Mouse (Mus musculus): ENCODE results near the gene Tssc4. TPM values are rescaled to one million over a fixed set of nuclear protein-coding genes. Genes with fewer than 3 reads are reported as not detected.

Gene Tssc4
- polyA plus RNA-seq, 1 experiment from 2014 or later = 82.4 TPM

DNA sequence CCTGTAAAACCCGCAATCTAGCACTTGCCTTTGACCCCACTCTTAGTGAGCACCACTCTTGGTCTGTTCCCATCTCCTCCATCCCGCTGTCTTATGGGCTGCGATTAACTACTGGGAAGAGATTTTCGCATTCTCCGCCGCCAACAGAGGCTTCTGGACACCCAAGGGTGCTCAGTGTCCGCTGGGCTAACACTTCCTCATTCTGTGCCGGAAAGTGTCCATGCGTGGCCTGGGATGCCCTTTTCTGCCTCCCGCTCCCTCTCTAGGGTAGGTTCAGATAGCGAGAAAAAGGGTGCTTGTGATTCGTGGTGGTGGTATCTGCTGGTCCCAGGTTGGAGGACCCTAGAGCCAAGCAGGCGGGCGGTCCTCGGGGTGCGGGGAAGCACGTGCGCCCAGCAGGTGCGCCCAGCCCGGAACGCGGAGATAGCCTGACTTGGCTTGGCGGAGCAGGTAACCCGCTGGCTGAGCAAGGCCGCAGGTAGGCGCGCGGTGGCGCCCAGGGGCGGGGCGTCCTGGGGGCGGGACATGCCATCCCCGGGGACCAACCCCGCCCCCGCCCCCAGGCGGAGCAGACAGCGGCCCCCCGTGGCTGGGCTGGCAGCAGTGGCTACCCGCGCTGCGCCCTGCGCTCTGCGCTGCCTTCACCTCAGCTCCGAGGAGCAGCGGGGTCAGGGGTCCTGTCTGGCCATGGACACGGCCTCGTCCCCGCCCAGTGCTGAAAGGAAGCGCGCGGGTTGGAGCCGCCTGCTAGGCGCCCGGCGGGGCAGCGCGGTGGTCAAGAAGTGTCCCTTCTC is 37.8 kb downstream of the Tssc4 start:
- no peak overlapping the region for H3K27ac ChIP-seq (replicated peaks)
- 8% methylated on average over 53 of the region's 57 CpGs for WGBS
- H3K4me2 ChIP-seq = peak overlapping the region; percentile 50
- H3K36me3 ChIP-seq = no peaks in the 10 kb centered on the region
- H3K9me3 ChIP-seq = no peaks in the 10 kb centered on the region
- peak overlapping the region; percentile 26 for H3K4me3 ChIP-seq
- no peak for ATAC-seq (ENCODE audit: low read depth)
- no peak overlapping the region for H3K9ac ChIP-seq
- peaks cover 10% of the 10 kb centered on the region for H3K4me1 ChIP-seq (replicated peaks)
- peaks cover 57% of the 10 kb centered on the region for H3K27me3 ChIP-seq

DNA sequence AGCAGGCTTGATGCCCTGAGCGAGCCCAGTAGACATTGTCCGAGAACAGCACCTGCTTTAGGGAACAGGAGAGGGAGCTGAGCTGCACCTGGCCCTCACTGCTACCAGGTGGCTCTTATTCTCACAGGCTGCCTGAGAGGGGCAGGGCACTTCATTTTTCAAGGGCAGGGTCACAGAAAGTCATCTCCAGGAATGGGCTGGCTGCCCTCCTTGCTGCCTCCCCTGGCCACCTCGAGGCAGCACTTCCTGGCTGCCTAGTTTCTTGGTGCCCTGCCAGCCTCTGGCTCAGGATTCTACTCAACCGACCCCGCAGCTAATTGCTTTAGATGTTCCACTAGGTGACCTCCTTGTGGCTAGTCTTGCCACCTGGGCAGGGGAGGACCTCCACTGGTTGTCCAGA is 39.2 kb downstream of the Tssc4 start:
- Histone ChIP-seq H3K36me3 (no peaks in the 10 kb centered on the region), H3K4me3 (no peak overlapping the region), H3K9ac (no peak overlapping the region), H3K4me2 (no peak overlapping the region), H3K9me3 (no peaks in the 10 kb centered on the region), H3K27ac (replicated peaks) (no peak overlapping the region), H3K27me3 (peaks cover 57% of the 10 kb centered on the region), H3K4me1 (replicated peaks) (peaks cover 10% of the 10 kb centered on the region)
- WGBS = 43% methylated on average over 5 of the region's 5 CpGs
- ATAC-seq (ENCODE audit: low read depth) = no peak

DNA sequence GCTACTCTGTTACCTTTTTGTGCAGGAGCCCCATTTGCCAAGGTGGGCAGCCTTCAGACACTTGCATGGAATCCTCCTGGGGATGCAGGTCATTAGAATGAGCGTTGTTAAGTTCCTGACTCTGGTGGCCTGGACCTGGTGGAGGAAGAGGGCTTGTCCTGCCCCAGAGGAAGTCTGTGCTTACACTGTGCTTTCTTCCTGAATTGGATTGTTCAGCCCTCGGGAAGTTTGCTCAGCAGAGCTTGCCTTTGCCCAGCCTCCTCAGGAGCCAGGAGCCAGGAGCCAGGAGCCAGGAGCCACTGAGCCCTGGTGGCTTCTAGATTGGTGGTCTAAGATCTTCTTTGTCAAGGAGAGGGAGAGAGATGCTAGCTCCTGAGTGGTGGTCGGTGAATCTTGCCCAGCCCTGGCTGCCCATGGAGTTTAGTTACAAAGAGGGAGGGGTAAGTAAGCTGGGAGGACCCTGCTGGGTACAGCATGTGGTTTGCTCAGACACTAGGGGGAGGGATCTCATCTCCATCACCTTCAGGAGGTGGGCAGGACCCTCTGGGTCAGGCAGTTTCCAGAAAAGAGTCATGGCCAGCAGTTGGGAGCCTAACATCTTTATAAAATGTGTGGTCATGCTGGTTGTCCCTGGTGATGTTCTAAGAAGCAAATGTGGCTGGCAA is 40.1 kb downstream of the Tssc4 start:
- WGBS = 31% methylated on average over 3 of the region's 3 CpGs
- ATAC-seq (ENCODE audit: low read depth) = no peak
- Histone ChIP-seq H3K9ac (no peak overlapping the region), H3K4me2 (0 out of 2 replicates have a peak overlapping the region, but pooled peaks have one; percentile 1), H3K4me3 (no peak overlapping the region), H3K36me3 (no peaks in the 10 kb centered on the region), H3K4me1 (replicated peaks) (peaks cover 10% of the 10 kb centered on the region), H3K27ac (replicated peaks) (no peak overlapping the region), H3K27me3 (peaks cover 57% of the 10 kb centered on the region), H3K9me3 (no peaks in the 10 kb centered on the region)

DNA sequence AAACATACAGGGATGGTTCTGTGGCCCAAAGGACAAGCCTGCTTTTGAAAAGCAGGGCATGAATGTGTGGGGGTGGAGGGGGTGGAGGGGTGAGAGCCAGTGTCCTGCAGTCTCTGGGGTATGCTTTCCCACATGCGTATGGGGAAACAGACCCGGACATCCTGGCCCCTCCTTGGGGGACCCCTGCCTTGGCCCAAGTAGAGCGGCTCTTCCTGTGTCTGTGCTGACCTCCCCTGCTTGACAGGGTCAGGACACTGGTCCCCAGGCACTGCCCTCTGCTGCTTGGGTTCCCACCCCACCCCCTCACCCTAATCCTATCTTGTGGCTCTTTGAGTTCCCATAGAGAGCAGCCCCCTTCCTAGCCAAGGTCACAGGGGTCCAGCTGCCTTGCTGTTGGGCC is 40.6 kb downstream of the Tssc4 start:
- Histone ChIP-seq H3K4me3 (no peak overlapping the region), H3K27me3 (peaks cover 55% of the 10 kb centered on the region), H3K9ac (no peak overlapping the region), H3K4me1 (replicated peaks) (peaks cover 10% of the 10 kb centered on the region), H3K27ac (replicated peaks) (no peak overlapping the region), H3K9me3 (no peaks in the 10 kb centered on the region), H3K36me3 (no peaks in the 10 kb centered on the region), H3K4me2 (0 out of 2 replicates have a peak overlapping the region, but pooled peaks have one; percentile 1)
- ATAC-seq (ENCODE audit: low read depth) = no peak
- WGBS = 67% methylated on average over 3 of the region's 3 CpGs

DNA sequence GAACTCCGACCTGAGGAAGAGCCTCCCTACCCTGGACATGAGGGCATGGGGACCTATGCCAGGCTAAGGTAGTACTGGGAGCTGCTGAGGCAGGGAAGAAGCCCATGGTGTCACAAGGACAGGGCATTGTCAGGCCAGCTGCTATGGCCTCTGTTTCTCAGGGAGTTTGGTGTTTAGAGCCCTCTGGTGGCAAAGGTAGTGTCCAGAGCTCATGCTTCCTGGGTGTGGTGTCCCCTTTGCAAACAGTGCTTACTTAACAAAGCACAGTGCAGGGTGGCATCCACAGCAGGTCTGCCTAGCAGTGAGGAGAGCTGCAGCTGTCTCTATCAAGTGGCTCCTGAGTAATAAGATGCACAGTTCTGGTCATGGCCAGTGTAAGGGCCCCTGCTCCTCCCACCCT is 41.8 kb downstream of the Tssc4 start:
- H3K9me3 ChIP-seq = peaks cover 3% of the 10 kb centered on the region
- no peaks in the 10 kb centered on the region for H3K36me3 ChIP-seq
- H3K4me3 ChIP-seq = no peak overlapping the region
- 57% methylated on average over 1 of the region's 1 CpGs for WGBS
- no peak overlapping the region for H3K9ac ChIP-seq
- H3K27ac ChIP-seq (replicated peaks) = no peak overlapping the region
- peaks cover 44% of the 10 kb centered on the region for H3K27me3 ChIP-seq
- H3K4me1 ChIP-seq (replicated peaks) = peaks cover 10% of the 10 kb centered on the region
- no peak overlapping the region for H3K4me2 ChIP-seq
- no peak for ATAC-seq (ENCODE audit: low read depth)

DNA sequence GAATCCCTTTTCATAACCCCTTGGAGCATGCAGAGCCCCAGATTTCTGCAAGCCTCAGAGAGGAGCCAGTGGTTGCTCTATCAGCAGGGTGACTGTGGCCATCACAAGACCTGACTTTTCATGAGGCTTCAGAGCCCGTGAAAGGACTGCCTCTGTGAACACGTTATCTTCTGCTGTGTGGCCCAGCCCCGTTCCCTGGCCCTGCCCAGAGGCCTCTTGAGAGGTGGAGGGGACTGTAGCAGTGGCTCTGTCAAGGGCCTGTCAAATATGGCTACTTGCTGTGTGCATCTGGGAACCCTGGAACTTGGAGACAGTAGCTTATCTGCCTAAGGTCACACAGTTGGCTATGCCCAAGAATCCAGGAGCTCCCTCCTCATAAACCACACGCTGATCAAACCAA is 42.7 kb downstream of the Tssc4 start:
- peaks cover 10% of the 10 kb centered on the region for H3K4me1 ChIP-seq (replicated peaks)
- H3K4me2 ChIP-seq = no peak overlapping the region
- no peak overlapping the region for H3K9ac ChIP-seq
- peaks cover 3% of the 10 kb centered on the region for H3K9me3 ChIP-seq
- 64% methylated on average over 4 of the region's 4 CpGs for WGBS
- no peak for ATAC-seq (ENCODE audit: low read depth)
- peaks cover 35% of the 10 kb centered on the region for H3K27me3 ChIP-seq
- no peaks in the 10 kb centered on the region for H3K36me3 ChIP-seq
- H3K4me3 ChIP-seq = no peak overlapping the region
- H3K27ac ChIP-seq (replicated peaks) = no peak overlapping the region

DNA sequence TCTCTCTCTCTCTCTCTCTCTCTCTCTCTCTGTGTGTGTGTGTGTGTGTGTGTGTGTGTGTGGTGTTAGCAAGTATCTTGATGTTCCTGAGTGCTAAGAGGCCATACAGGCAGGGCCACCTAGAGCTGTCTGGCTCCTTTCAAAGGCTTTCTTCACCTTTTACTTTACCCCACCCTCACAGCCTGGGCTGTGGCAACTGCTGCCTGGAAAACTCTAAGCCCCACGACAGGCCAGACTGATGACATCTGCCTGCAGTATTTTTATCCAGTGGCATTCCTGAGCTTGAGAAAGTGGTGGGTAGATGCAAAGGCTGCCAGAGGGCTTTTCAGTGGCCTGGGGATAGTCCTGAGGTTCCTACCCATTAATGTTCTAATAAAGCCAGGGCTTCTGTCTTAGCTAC is 43.3 kb downstream of the Tssc4 start:
- H3K27me3 ChIP-seq = peaks cover 28% of the 10 kb centered on the region
- no peak for ATAC-seq (ENCODE audit: low read depth)
- no peak overlapping the region for H3K27ac ChIP-seq (replicated peaks)
- peaks cover 4% of the 10 kb centered on the region; the same call in 1 of the 2 replicates for H3K4me1 ChIP-seq (replicated peaks)
- no peak overlapping the region for H3K9ac ChIP-seq
- no peak overlapping the region for H3K4me3 ChIP-seq
- H3K36me3 ChIP-seq = no peaks in the 10 kb centered on the region
- H3K9me3 ChIP-seq = peaks cover 3% of the 10 kb centered on the region
- no peak overlapping the region for H3K4me2 ChIP-seq
- 52% methylated on average over 1 of the region's 1 CpGs for WGBS

DNA sequence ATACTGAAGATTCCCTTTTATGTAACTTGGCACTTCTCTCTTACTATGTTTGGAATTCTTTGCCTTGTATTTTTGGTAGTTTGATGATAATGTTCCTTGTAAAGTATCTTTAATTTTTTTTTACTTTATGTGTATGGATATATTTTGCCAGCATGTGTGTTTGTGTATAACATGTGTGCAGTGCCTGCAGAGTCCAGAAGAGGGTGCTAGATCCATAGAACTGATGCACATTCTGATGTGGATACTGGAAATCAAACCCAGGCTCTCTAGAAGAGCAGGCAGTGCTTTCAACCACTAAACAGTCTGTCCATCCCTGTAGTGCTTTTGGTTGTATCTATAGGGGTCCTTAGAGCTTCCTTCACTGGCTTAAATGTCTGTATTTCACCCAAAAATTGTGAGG is 45.7 kb downstream of the Tssc4 start:
- no peak for ATAC-seq (ENCODE audit: low read depth)
- peaks cover 5% of the 10 kb centered on the region for H3K4me1 ChIP-seq (replicated peaks)
- peaks cover 3% of the 10 kb centered on the region for H3K9me3 ChIP-seq
- no peak overlapping the region for H3K9ac ChIP-seq
- H3K27me3 ChIP-seq = peaks cover 4% of the 10 kb centered on the region; the same call in 1 of the 2 replicates
- H3K27ac ChIP-seq (replicated peaks) = no peak overlapping the region
- no peak overlapping the region for H3K4me2 ChIP-seq
- H3K36me3 ChIP-seq = no peaks in the 10 kb centered on the region
- no peak overlapping the region for H3K4me3 ChIP-seq

DNA sequence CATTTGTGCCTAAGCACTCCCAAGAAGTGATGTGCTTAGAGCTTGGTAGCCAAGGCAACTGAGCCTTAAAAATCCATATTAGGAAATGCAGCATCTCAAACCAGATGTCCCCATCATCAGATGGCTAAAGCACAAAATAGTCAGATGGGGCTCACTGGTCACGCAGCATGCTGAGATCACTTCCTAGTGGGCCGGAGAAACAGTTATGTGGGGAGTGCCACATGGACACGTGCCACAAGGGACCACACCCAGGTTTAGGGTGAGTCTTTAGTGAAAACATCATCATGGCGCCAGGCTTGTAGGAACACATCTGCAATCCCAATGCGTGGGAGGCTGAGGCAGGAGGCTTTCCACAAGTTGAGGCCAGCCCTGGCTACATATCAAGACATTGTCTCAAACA is 47.5 kb downstream of the Tssc4 start:
- peaks cover 3% of the 10 kb centered on the region for H3K9me3 ChIP-seq
- H3K4me1 ChIP-seq (replicated peaks) = peaks cover 13% of the 10 kb centered on the region
- 86% methylated on average over 5 of the region's 5 CpGs for WGBS
- no peak overlapping the region for H3K4me3 ChIP-seq
- no peak overlapping the region for H3K9ac ChIP-seq
- no peaks in the 10 kb centered on the region for H3K36me3 ChIP-seq
- no peak overlapping the region for H3K4me2 ChIP-seq
- no peak overlapping the region for H3K27ac ChIP-seq (replicated peaks)
- no peak for ATAC-seq (ENCODE audit: low read depth)
- no peaks in the 10 kb centered on the region for H3K27me3 ChIP-seq

DNA sequence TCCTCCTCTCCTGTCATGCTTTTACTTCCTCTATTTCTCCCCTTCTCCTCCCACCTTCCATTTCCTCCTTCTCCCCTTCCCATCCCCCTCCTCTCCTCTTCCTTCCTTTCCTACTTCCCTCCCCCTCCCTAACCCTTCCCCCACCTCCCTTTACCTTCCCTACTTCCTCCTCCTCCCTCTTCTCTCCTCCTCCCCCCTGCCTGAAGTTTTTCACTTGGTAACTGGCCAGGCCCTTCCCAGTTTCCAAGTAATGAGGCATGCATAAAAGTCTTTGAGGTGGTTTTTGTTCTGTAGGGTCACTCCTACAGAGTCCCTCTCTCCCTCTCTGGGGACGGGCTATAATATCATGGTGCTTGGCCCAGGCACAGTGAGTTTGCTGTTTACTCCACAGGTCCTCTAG is 50.4 kb downstream of the Tssc4 start:
- no peak for ATAC-seq (ENCODE audit: low read depth)
- Histone ChIP-seq H3K27me3 (no peaks in the 10 kb centered on the region), H3K9ac (no peak overlapping the region), H3K4me1 (replicated peaks) (peaks cover 21% of the 10 kb centered on the region), H3K4me3 (no peak overlapping the region), H3K9me3 (peaks cover 3% of the 10 kb centered on the region), H3K27ac (replicated peaks) (no peak overlapping the region), H3K36me3 (no peaks in the 10 kb centered on the region), H3K4me2 (no peak overlapping the region)
- 13% methylated on average over 1 of the region's 1 CpGs for WGBS

DNA sequence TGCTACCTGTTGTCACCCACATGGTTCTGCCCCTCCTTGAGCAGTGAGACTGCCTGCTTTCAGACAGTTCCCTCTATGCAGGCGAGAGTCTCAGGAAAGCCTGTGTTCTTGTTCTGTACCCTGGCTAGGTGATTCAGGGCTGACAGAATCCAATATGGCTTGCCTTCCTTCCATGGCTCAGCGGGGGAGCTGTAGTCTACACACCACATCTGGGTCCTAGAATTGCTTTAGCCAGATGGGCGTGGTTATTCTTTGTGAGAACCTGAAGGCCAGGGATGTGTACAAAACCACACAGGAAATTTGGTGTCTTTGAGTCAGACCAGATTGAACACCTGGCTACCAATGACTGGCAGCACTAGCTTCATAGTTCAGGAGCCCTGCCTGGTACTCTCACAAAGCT is 50.8 kb downstream of the Tssc4 start:
- H3K27me3 ChIP-seq = no peaks in the 10 kb centered on the region
- H3K4me1 ChIP-seq (replicated peaks) = peaks cover 25% of the 10 kb centered on the region
- 75% methylated on average over 3 of the region's 3 CpGs for WGBS
- no peak overlapping the region for H3K4me2 ChIP-seq
- no peak overlapping the region for H3K4me3 ChIP-seq
- peaks cover 2% of the 10 kb centered on the region for H3K9me3 ChIP-seq
- no peaks in the 10 kb centered on the region for H3K36me3 ChIP-seq
- no peak overlapping the region for H3K9ac ChIP-seq
- H3K27ac ChIP-seq (replicated peaks) = no peak overlapping the region
- ATAC-seq (ENCODE audit: low read depth) = no peak

Data from neural tube, embryonic 13.5 days (tissue).